13 mouse cellular contexts compared by ENCODE assay signal in the genomic region with DNA sequence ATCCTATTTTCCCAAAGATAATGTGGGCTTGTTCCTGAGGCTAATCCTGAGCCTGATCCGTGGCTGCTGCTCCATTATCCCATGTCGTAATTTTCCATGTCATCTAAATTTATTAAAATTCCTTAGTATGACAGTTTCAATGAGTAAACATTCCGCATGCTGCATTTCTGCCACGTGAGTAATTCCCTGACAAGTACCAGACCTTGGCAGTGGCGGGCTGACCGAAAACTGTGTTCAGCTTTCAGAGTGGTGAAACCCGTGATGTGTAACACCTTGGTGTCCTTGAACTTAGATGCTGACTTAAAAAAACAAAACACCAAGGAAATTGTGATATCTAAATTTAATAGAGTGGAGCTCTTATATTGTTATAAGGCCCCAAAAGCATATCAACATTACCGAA. TPM values are rescaled to one million over a fixed set of nuclear protein-coding genes. Genes with fewer than 3 reads are reported as not detected.
DNase-seq lines count a peak whose midpoint lies in the region; ATAC-seq and TF ChIP-seq lines count a peak whose summit lies in the region.
"Had no signal": no experiment of that assay in that cellular context is flagged by ENCODE, and none has a peak within 500 bp of the region (broad histone marks: within the 10 kb centered on the region; RNA-seq: fewer than 3 reads in every experiment).

No protein-coding gene starts in this region.

- CTCF ChIA-PET in Patski (lab: Charles Lee) = interaction anchor here (1.2 to 2.0 kb wide), 4 partner anchors 12 to 123 kb away, joined by 3 to 8 read pairs (median 4); no protein-coding TSS in a partner anchor

- no peak for TF ChIP-seq CTCF in Patski (IDR thresholded peaks at IDR 0.05)

- H3K4me2 ChIP-seq in heart, embryonic 11.5 days = no peak overlapping the region
- no peak overlapping the region for H3K4me2 ChIP-seq in limb, embryonic 15.5 days
- H3K4me2 ChIP-seq in forebrain, embryonic 14.5 days (ENCODE audit: low read length) = no peak overlapping the region
- H3K4me2 ChIP-seq: forebrain, embryonic 13.5 days; heart, embryonic 12.5 days; hindbrain, embryonic 14.5 days; liver, embryonic 12.5 days had no signal

- no peak for ATAC-seq in heart, embryonic 11.5 days (replicated peaks; ENCODE audit: insufficient number of reproducible peaks, low FRiP score, low TSS enrichment)
- ATAC-seq in limb, embryonic 15.5 days (ENCODE audit: insufficient number of reproducible peaks, low FRiP score, low TSS enrichment, low read depth) = no peak
- ATAC-seq in Patski = peak; percentile 62
- ATAC-seq in forebrain, embryonic 14.5 days = no peak
- ATAC-seq: forebrain, embryonic 13.5 days; liver, embryonic 12.5 days had no signal

- peaks cover 10% of the 10 kb centered on the region; the same call in 1 of the 2 replicates for H3K36me3 ChIP-seq in heart, embryonic 11.5 days (ENCODE audit: control insufficient read depth, insufficient read depth, low read length)
- peaks cover 31% of the 10 kb centered on the region for H3K36me3 ChIP-seq in limb, embryonic 15.5 days
- peaks cover 77% of the 10 kb centered on the region for H3K36me3 ChIP-seq in limb, embryonic 10.5 days
- H3K36me3 ChIP-seq in forebrain, embryonic 14.5 days (ENCODE audit: control insufficient read depth, insufficient read depth, low read length) = peaks cover 31% of the 10 kb centered on the region

- no peaks in the 10 kb centered on the region for H3K9me3 ChIP-seq in heart, embryonic 11.5 days (replicated peaks; ENCODE audit: control insufficient read depth, low read length)
- H3K9me3 ChIP-seq in limb, embryonic 15.5 days = no peaks in the 10 kb centered on the region
- no peaks in the 10 kb centered on the region for H3K9me3 ChIP-seq in limb, embryonic 10.5 days (replicated peaks)
- no peaks in the 10 kb centered on the region for H3K9me3 ChIP-seq in forebrain, embryonic 14.5 days (replicated peaks; ENCODE audit: control insufficient read depth, low read length)
- H3K9me3 ChIP-seq: forebrain, embryonic 13.5 days; heart, embryonic 12.5 days; liver, embryonic 12.5 days had no signal

- POLR2A ChIA-PET in Patski (lab: Charles Lee) = interaction anchor here (1.4 kb wide), 1 partner anchor 25 kb away, joined by 6 read pairs; no protein-coding TSS in a partner anchor

- DNase-seq in heart, adult 11 months = peak; percentile 89
- no peak for DNase-seq in limb, embryonic 10.5 days (ENCODE audit: low spot score)
- DNase-seq in Patski (ENCODE audit: low read depth, low spot score) = peak; percentile 73
- peak; percentile 20 for DNase-seq in lung, postnatal 10 days
- no peak for DNase-seq in forebrain, embryonic 14.5 days (ENCODE audit: low spot score)
- DNase-seq in cerebellum, postnatal 4 days (ENCODE audit: low spot score in 2 of 2) = no peak

- H3K27me3 ChIP-seq in heart, embryonic 11.5 days (ENCODE audit: control insufficient read depth, insufficient read depth, low read length) = no peaks in the 10 kb centered on the region
- H3K27me3 ChIP-seq in limb, embryonic 15.5 days = no peaks in the 10 kb centered on the region
- no peaks in the 10 kb centered on the region for H3K27me3 ChIP-seq in limb, embryonic 10.5 days (ENCODE audit: low read depth, poor library complexity, severe bottlenecking)
- H3K27me3 ChIP-seq in Patski = no peaks in the 10 kb centered on the region
- no peaks in the 10 kb centered on the region for H3K27me3 ChIP-seq in forebrain, embryonic 14.5 days (replicated peaks; ENCODE audit: control insufficient read depth, insufficient read depth, low read length)
- H3K27me3 ChIP-seq: forebrain, embryonic 13.5 days; heart, embryonic 12.5 days had no signal

- in situ Hi-C loops in Patski (cut with MboI; ENCODE audit: low pct_unique_long_range_greater_than_20kb) = loop anchor here (25.0 kb wide), 1 partner anchor 847 kb away; no protein-coding TSS in a partner anchor

- no peak overlapping the region for H3K27ac ChIP-seq in heart, embryonic 11.5 days (ENCODE audit: low read depth, low read length)
- 0 out of 2 replicates have a peak overlapping the region, but pooled peaks have one; percentile 38 for H3K27ac ChIP-seq in limb, embryonic 15.5 days
- no peak overlapping the region for H3K27ac ChIP-seq in limb, embryonic 10.5 days
- no peak overlapping the region for H3K27ac ChIP-seq in forebrain, embryonic 14.5 days (ENCODE audit: low read depth, low read length)
- H3K27ac ChIP-seq: forebrain, embryonic 13.5 days; hindbrain, embryonic 14.5 days; left cerebral cortex, adult 2 months; liver, embryonic 12.5 days had no signal

- H3K4me3 ChIP-seq in heart, embryonic 11.5 days (ENCODE audit: low read depth, low read length) = no peak overlapping the region
- no peak overlapping the region for H3K4me3 ChIP-seq in limb, embryonic 15.5 days
- no peak overlapping the region for H3K4me3 ChIP-seq in limb, embryonic 10.5 days
- no peak overlapping the region for H3K4me3 ChIP-seq in forebrain, embryonic 14.5 days (ENCODE audit: low read depth, low read length)
- H3K4me3 ChIP-seq: forebrain, embryonic 13.5 days; heart, embryonic 12.5 days; left cerebral cortex, adult 2 months; liver, embryonic 12.5 days had no signal

- no peaks in the 10 kb centered on the region for H3K4me1 ChIP-seq in heart, embryonic 11.5 days (ENCODE audit: control insufficient read depth, insufficient read depth, low read length)
- peaks cover 5% of the 10 kb centered on the region; the same call in 1 of the 2 replicates for H3K4me1 ChIP-seq in limb, embryonic 15.5 days
- H3K4me1 ChIP-seq in limb, embryonic 10.5 days = peaks cover 7% of the 10 kb centered on the region; the same call in 1 of the 2 replicates
- no peaks in the 10 kb centered on the region; the same call in 1 of the 2 replicates for H3K4me1 ChIP-seq in forebrain, embryonic 14.5 days (ENCODE audit: control insufficient read depth, insufficient read depth, low read length)

- 81% methylated on average over 8 of the region's 8 CpGs for WGBS in heart, embryonic 11.5 days (ENCODE audit: insufficient replicate concordance)
- WGBS in limb, embryonic 15.5 days = 58% methylated on average over 8 of the region's 8 CpGs
- 90% methylated on average over 8 of the region's 8 CpGs for WGBS in limb, embryonic 10.5 days
- WGBS in forebrain, embryonic 14.5 days = 95% methylated on average over 8 of the region's 8 CpGs

- no peak overlapping the region for H3K9ac ChIP-seq in heart, embryonic 11.5 days (ENCODE audit: low read depth, low read length)
- no peak overlapping the region for H3K9ac ChIP-seq in limb, embryonic 15.5 days
- H3K9ac ChIP-seq in forebrain, embryonic 14.5 days (ENCODE audit: low read length) = no peak overlapping the region
- H3K9ac ChIP-seq: forebrain, embryonic 13.5 days; heart, embryonic 12.5 days; hindbrain, embryonic 14.5 days; liver, embryonic 12.5 days had no signal

RNA-seq across cellular contexts. Expression of a gene that starts 6.0 kb away (rescaled TPM):
- polyA plus RNA-seq in heart, embryonic 11.5 days (2014; fragmentation: Nextera tagmentation; extraction: Ambion mirVana) = 10.9 and 11.4 TPM in 2 replicates
- 14.8 and 20.0 TPM in 2 replicates for polyA plus RNA-seq in limb, embryonic 15.5 days (2015; fragmentation: Nextera tagmentation; extraction: Ambion mirVana)
- polyA plus RNA-seq in limb, embryonic 10.5 days (2016; fragmentation: Nextera tagmentation; extraction: Ambion mirVana) = 12.3 and 16.3 TPM in 2 replicates
- polyA plus RNA-seq in Patski (2021) = 123 TPM
- polyA plus RNA-seq in forebrain, embryonic 14.5 days (2014; fragmentation: Nextera tagmentation; extraction: Ambion mirVana) = 6.3 and 7.3 TPM in 2 replicates

RNA-seq across cellular contexts. Expression of a gene that starts 30.4 kb away (rescaled TPM):
- 1.3 and 2.3 TPM in 2 replicates for polyA plus RNA-seq in heart, embryonic 11.5 days (2014; fragmentation: Nextera tagmentation; extraction: Ambion mirVana)
- polyA plus RNA-seq in limb, embryonic 15.5 days (2015; fragmentation: Nextera tagmentation; extraction: Ambion mirVana) = 143 and 338 TPM in 2 replicates
- 2.0 and 6.4 TPM in 2 replicates for polyA plus RNA-seq in limb, embryonic 10.5 days (2016; fragmentation: Nextera tagmentation; extraction: Ambion mirVana)
- 39,380 TPM for polyA plus RNA-seq in Patski (2021)
- polyA plus RNA-seq in forebrain, embryonic 14.5 days (2014; fragmentation: Nextera tagmentation; extraction: Ambion mirVana) = 11.6 and 17.0 TPM in 2 replicates

RNA-seq across cellular contexts. Expression of a gene that starts 42.9 kb away (rescaled TPM):
- 9.2 and 9.9 TPM in 2 replicates for polyA plus RNA-seq in heart, embryonic 11.5 days (2014; fragmentation: Nextera tagmentation; extraction: Ambion mirVana)
- 9.1 and 10.8 TPM in 2 replicates for polyA plus RNA-seq in limb, embryonic 15.5 days (2015; fragmentation: Nextera tagmentation; extraction: Ambion mirVana)
- polyA plus RNA-seq in limb, embryonic 10.5 days (2016; fragmentation: Nextera tagmentation; extraction: Ambion mirVana) = 12.1 and 14.6 TPM in 2 replicates
- 5.2 TPM for polyA plus RNA-seq in Patski (2021)
- polyA plus RNA-seq in forebrain, embryonic 14.5 days (2014; fragmentation: Nextera tagmentation; extraction: Ambion mirVana) = 9.6 and 10.6 TPM in 2 replicates

Comparison
In these comparisons a context has a peak if more than half of its experiments do, and no peak if none do; other contexts are left out.
1. DNase-seq: peak in heart, adult 11 months (single experiment), Patski (single experiment) and lung, postnatal 10 days (single experiment); none in limb, embryonic 10.5 days (single experiment), forebrain, embryonic 14.5 days (single experiment) and cerebellum, postnatal 4 days (0 of 2).
2. RNA of a gene that starts 30.4 kb away (polyA plus RNA-seq): 39,380 TPM in Patski (single experiment); 143 to 338 TPM in limb, embryonic 15.5 days, 11.6 to 17.0 TPM in forebrain, embryonic 14.5 days, 2.0 to 6.4 TPM in limb, embryonic 10.5 days and 1.3 to 2.3 TPM in heart, embryonic 11.5 days; every median in the first group is over 100 times any median in the second.